Mouse (Mus musculus): ENCODE data around the gene Rps18.
"Not testable (repeated sequence)": the region's sequence is repeated elsewhere in the genome, so short reads cannot be mapped to it uniquely, and the experiment has no call there.

Rps18 gene

DNA sequence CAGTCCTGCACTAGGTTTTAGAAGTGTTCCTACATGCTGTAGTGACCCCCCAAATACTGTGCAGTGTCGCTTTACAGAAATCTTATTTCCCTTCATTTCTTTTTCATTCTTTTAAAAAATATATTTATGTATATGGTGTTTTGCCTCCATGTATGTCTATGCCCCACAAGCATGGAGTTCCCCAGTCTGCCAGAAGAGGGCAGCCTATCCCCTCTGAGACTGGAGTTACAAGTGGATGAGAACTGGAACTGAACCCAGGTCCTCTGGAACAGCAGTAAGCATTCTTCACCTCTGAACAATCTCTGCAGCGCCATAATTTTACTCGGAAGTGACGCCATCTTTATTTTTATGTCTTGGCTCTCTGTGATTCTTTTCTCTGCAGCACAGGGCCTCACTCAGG lies 13.6 kb upstream of the Rps18 start:
- in situ Hi-C loops (cut with MboI, MseI), result no loop called here

DNA sequence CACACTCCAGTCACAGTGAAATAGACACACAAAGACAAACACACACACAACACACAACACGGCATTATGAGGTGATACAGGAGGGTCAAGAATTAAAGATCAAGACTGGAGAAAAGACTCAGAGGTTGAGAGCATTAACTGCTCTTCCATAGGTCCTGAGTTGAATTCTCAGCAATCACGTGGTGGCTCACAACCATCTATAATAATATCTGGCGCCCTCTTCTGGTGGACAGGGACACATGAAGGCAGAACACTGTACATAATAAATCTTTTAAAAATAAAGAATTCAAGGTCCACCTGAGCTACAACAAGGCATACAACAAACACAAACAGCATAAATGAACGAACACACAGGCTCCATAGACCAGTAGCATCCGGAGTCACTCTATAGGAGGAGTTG lies 13.1 kb upstream of the Rps18 start:
- in situ Hi-C loops (cut with MboI, MseI), result no loop called here

DNA sequence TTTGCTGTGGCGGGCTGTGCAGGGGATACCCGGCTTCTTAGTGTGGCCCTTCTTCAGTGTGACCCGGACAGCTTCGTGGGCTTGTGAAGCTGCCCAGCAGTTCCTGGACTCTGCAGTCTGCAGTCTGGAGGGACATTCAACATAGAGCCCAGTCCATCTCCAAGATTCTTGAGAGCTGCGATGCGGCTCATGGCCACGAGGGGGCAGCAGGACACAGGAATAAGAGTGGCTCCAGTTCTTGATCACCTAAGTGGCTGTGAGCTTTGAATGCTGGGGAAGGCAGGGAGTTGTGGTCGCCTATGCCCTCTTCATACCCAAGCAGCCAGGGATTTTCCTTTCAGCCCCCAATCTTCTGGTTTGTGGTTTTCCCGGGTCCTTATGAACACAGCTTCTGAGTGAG lies 12.7 kb upstream of the Rps18 start:
- in situ Hi-C loops (cut with MboI, MseI), result no loop called here

DNA sequence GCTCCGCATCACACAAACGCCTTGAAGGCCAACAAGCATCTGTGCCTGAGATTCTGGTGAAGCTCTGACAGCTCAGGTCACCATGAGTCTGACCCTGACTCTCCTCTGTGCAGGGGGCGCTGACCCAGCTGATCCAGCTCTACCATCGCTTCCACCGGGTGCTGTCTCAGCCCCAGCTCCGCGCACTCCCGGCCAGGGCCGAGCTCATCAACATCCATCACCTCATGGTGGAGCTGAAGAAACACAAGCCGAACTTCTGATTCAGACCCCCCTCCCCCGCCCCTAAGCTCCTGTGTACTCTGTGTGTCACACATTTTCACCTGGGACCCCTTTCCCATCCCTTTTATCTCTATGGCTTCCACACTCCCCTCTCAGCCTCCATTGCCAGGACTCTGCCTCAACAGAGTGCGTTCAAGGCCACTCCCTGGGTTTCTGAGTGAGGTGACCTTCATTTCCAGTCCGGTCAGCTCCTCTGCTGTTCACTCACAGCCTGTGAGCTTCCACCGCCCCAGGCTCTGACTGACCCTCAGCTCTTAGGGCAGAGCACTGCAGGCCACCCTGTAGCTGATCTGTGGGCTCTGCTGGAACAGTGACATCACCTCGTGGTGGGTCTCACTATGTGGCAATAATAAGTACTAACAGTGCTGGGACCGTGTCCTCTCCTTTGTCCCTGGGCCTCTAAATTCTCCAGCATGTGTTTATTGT lies 10.2 kb upstream of the Rps18 start:
- in situ Hi-C loops (cut with MboI, MseI), result no loop called here

DNA sequence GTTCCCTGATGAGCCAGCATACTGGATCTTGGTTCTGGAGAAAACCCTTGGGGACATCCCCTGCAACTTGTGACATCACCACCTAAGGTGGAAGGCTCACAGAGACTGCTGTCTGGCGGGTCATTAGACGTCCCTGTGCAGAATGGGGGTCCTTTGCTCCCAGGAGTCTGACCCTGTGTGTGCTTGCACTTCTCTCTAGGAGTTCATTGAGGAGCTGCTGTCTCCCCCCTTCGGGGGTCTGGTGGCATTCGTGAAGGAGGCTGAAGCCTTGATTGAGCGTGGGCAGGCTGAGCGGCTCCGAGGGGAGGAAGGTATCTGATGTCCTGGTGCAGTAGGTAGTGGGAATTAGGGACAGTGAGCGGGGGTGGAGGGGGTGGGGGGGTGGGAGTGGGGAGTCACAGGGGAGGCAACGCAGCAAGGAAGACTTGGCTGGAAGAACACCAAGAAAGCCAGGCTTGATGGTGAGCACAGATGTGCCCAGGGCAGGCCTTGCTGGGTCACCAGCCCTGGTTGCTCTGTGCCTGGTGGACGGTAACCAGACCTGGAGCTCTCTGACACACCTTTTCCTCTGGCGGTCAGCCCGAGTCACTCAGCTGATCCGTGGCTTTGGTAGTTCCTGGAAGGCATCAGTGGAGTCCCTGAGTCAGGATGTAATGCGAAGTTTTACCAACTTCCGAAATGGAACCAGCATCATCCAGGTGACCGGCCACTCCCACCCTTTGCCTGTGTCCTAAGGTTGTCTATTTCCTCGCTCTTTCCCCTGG lies 9.5 kb upstream of the Rps18 start:
- in situ Hi-C loops (cut with MboI, MseI), result no loop called here

DNA sequence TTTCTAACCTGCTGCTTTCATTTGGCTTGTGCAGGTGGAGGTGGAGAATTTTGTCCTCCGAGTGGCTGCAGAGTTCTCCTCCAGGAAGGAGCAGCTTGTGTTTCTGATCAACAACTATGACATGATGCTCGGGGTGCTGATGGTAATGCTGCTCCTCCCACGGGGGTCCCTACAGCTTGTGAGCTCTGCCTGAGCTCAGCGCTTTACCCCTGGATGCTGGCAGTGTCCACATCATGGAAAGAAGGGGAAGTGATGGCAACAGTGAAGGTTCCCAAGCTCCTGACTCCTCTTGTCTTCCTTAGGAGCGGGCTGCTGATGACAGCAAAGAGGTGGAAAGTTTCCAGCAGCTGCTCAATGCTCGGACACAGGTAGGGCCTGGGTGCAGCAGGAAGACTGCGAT lies 7.1 kb upstream of the Rps18 start:
- in situ Hi-C loops (cut with MboI, MseI), result loop anchor here in 1 of 2 experiments (5.0 kb wide), 1 partner anchor 811 kb away; no protein-coding TSS in a partner anchor

DNA sequence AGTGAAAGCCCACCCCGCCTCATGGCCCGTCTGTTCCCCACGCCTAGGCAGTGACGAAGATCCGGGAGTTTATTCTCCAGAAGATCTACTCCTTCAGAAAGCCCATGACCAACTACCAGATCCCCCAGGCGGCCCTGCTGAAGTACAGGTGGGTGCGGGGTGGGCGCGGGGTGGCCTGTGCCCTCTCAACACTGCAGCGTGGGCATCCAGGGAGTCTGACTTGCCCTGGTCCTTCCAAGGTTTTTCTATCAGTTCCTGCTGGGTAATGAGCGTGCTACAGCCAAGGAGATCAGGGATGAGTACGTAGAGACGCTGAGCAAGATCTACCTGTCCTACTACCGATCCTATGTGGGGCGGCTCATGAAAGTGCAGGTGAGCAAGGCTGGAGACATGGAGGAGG lies 4.1 kb upstream of the Rps18 start:
- in situ Hi-C loops (cut with MboI, MseI), result loop anchor here in 1 of 2 experiments (5.0 kb wide), 1 partner anchor 808 kb away; no protein-coding TSS in a partner anchor

DNA sequence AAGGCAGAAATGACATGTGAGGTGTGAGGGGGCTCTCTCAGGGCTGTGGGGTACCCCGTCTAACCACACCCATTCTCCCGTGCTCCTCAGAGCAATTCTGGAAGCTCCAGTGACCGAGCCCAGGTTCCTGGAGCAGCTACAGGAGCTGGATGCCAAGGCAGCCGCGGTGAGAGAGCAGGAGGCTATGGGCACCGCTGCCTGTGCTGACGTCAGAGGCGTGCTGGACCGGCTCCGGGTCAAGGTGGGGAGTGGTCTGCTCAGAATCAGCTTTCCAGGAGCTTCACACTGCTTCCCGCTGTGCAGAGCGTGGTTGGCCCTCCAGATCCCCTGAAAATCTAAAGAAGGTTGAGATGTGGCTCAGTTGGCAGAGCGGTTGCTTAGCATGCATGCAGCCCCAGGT lies 3.3 kb upstream of the Rps18 start:
- in situ Hi-C loops (cut with MboI, MseI), result no loop called here

DNA sequence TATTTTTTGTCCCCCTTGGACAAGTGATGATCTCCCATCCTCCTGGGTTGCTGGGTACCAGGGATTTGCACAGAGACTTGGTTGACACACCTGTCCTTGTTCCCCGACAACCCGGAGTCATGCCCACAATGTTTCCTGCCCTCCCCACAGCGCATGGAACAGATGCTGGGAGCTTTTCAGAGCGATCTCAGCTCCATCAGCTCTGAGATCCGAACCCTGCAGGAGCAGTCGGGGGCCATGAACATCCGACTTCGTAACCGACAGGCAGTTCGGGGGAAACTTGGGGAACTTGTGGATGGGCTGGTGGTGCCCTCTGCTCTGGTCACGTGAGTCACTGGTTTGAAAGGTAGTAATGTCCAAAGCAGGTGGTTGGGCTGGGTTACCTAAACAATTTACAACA lies 2.6 kb upstream of the Rps18 start:
- in situ Hi-C loops (cut with MboI, MseI), result no loop called here

DNA sequence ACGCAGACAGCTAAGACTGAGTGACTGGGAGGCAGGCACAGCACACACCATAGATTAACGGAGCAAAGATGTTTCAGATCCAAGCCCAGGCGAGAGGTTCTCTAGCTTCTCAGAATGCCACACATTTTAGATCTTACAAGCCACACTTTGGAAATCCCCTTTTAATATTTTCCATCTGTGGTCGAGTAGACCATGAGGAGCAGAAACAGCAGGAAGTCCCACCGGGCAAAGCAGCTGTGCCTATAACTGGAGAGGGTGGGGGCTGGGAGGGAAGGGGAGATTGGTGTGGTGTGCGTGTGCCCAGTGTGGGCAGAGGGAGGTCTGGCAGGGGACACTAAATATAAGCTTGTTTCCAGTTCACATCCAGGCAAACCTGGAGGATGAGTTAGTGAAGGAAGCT lies 1.7 kb upstream of the Rps18 start:
- in situ Hi-C loops (cut with MboI, MseI), result no loop called here

DNA sequence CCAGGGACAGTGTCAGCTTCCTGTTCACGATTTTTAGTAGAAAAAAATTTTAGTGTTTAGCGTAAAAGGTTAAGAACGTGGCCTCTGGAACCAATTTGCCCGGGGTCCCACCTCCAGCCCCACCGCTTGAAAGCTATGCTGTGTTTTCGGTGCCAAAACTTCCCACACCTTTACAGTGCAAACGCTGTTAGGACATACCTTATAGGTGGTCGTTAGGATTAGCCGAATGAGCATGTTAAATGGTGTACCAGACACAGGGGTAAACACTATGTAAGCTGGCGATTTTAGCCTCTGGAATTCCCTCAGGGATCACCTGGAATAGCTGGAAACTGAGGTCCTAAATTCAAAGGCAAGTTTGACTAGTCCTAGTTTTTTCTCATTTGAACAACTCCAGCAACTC lies 535 bp upstream of the Rps18 start:
- in situ Hi-C loops (cut with MboI, MseI), result no loop called here

DNA sequence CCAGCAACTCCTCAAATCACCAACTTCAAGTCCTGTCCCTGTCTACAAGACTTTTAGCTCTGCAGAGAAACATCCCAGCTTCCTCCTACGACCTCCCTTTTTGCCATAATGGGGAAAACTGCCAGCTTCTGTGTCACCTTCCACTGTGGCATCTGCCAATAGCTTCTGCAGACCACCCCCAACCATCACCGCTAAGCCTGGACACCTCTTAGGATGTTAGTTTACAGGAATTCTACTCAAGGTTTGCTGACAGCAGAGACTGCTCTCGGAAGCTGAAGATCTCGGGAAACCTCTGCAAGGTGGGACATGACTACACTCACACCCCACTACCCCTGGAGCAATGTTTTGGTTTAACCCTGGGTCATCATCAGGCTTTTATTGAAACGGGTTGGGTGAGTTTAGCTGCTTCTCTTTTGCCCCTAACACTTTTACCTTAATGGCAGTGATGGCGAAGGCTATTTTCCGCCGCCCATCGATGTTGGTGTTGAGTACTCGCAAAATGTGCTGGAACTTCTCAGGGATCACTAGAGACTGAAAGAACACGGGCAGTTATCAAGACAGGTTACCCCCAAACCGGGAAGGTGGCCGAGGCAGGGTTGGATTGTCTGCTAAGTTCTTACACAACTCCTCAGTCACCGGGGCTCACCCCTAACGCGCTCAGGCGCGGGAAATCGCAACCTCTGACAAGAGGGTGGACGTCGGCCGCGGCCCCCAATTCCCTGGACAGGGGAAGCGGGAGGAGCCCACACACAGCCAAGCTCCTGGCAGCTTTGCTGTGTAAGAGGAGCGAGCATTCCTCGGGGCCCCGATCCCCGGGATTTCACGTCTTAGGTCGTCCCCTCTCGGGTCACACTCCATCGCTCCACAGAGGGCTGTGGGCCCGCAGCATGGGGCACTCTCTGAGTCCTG lies 901 bp downstream of the Rps18 start:
- in situ Hi-C loops (cut with MboI, MseI), result no loop called here

DNA sequence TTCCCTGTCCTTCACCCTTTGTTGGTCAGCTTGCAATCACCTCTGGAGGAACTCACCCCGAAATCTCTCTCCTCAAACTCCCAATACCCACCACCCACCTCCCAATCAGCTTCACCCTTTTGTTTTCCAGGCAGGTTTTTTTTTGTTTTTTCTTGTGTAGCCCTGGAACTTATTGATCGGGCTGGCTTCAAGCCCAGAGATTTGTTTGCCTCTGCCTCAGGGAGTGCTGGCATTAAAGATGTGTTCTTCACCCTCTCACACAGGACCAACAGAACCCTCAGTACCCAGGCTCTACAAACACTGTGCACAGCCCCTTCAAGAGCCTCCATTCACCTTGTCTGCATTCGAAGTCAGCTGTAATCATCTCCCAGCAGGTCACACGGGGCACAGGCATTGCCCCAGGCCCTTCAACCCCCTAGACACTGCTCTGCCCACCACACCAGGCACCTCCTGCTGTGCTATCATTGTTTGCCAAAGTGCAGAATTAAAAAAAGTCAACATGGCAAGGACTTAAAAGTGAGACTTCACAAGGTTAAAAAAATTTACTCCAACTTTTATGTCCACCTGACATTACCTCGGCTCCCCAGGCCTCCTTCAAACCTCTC lies 1.7 kb downstream of the Rps18 start:
- in situ Hi-C loops (cut with MboI, MseI), result no loop called here

DNA sequence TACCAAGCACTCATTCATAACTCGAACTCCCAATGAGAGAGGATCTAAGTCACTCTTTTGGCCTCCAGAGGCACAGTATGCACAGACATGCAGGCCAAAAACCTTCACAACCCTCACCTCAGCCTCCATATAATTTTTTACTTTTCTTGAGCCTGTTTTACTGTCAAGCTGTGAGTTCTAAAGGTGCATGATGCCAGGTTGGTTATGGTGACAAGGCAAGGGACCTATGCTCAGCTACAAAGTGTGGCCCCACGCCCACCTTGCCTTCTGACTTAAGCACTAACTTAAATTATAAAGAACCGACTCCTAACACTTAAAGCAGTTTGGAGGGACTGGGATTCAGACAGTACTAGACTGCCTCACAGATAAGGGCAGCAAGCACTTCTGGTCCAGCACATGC lies 2.5 kb downstream of the Rps18 start:
- in situ Hi-C loops (cut with MboI, MseI), result no loop called here

DNA sequence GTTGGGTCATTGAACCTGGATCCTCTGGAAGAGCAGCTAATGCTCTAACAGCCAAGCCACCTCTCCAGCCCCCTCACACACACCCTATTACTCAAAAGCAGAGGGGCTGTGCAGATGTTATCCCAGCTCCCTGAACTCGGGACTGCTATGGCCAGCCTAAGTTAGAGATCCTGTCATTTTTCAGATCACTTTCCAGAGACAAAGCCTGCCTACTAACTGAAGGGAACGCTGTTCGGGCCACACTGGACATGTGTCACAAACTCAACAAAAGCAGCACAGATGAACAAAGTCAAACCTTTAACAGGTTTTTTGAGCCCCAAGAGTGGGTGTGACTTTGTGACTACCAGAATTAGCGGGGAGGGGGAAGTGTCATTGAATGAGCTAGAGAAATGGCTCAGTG lies 2.9 kb downstream of the Rps18 start:
- in situ Hi-C loops (cut with MboI, MseI), result no loop called here

DNA sequence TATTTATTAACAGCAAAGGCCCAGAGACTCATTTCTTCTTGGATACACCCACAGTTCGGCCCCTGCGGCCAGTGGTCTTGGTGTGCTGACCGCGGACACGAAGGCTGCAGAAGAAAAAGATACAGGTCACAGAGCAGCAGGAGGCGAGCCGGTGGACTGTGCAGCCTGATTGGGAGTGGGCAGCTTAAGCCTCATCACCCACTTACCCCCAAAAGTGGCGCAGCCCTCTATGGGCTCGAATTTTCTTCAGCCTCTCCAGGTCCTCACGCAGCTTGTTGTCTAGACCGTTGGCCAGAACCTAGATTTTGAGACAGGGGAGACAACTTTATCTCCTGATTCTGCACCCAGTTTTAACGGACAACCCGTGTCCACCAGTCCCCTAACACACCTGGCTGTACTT lies 3.8 kb downstream of the Rps18 start:
- in situ Hi-C loops (cut with MboI, MseI), result not testable (repeated sequence)

DNA sequence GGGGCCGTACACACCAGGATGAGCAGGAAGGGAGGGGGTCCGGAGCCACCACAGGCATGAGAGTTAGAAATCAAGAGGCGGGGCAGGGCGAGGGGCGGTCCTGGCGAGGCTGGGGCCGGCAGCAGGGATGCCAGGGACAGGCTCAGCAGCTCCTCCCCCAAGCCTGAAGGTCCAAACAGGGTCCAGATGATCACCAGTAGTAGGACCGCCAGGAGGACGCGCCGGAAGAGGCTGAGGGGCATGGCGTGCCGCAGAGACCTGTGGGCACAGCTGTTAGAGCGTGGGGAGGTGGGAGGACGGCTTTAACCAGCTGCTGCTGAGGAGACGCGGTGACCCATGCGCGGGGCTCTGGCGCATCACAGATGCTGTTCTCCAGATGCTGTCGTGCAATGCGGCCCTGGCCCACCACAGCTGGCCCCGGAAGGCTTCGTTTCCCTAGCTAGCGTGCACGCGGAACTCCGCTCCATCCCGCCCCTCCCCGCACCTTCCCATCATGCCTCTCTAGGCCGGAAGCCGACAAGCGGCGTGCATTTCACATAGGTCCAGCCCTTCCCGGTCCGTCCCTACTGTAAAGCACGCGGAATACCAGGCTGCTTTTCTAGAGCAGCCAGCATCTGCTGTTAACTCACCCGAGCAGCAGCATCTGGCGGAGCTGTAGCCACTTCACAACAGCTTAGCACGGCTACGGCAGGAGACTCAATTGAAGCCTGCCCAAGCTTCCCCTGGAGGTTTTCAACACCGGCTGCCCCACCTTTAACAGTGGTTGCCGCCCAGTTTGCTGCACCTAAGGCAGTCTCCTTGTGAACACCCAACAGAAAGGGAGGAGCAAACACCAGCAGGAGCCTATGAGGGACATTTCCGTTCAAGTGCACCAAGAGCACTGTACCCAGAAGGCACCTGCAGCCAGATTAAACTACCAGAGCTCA lies 4.5 kb downstream of the Rps18 start, which contains the start of gene B3galt4:
Gene B3galt4 (minus strand): TSS at position 468 of the 926 bp plus-strand sequence.
- in situ Hi-C loops (cut with MboI, MseI), result no loop called here

DNA sequence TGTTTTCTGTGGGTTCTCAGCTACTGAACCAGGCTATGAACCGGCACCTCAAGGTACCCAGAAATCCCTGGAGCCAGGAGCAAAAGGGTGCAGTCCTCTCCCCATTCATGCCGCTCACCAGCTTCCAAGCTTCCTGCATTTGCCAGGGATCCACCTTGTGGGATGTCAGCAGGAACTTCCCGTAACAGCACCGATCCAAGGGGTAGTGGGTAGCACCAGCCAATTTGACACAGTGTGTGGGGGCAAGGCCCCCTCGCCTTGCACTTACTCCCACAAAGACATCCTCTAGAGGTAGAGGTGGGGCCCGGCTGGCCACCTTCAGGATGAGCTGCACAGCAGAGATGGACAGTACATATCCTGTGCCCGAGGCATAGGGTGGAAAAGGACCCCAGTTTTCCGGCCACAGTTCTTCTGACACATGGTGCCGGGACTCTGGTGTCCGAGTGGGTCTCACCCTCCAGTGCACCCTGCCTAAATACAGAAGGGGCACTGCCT lies 5.6 kb downstream of the Rps18 start:
- in situ Hi-C loops (cut with MboI, MseI), result no loop called here

DNA sequence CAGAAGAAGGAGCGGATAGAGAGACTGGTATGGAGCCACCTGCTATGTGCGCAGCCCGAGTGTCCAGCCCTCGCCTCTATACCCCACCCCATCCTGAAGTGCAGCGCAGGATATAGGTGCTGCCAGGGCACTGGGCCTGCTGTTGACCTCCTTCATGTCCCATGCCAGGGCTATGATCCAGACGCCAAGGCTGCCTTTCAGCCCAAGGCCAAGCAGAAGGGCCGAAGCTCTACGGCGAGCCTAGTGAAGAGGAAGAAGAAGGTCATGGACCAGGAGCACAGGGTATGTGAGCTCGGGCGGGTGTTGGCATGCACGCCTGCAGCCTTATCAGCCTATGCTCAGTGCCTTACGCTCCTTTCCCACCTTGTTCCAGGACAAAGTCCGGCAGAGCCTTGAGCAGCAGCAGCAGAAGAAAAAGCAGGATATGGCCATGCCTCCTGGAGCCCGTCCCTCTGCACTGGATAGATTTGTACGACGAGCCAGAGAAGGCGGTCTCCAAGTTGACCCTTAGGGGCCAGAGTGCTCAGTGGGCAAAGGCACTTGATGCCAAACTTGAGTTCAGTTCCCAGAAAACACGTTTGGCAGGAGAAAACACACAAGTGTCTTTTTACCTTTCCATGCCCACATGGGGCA lies 6.8 kb downstream of the Rps18 start:
- in situ Hi-C loops (cut with MboI, MseI), result no loop called here

Data from T-helper 17 cell (primary cell).